9 mouse cellular contexts compared by ENCODE assay signal in the genomic region with DNA sequence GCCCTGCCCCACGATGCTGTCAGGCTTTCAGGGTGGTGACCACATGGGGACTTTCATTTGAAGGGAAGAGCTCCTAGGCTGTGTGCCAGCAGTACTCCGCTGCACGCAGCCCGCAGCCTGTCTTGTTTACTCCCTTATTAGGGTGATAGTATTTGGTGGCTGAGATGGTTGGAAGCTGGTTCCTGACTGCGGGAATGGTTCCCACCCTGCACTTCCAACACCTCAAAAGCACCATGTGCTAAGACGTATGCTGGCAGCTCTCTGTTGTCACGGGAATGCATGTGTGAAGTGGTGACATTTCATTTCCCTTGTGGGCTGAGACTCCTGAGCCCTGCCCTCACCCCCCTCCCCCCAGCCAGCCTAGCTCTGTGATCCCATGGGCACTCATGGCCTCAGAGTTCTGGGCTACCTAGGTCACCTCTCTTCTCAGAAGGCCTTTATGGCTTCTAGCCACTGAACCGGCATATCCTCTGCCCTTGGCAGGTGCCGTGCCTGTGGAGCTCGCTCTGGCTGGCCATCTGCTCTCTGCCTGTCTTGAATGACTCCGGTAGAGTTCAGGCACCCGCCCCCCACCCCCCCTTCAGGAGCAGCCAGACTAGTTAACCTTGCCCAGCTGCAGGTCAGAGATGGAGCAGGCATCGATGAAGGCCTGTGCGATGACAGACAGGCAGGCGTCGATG. TPM values are rescaled to one million over a fixed set of nuclear protein-coding genes. Genes with fewer than 3 reads are reported as not detected.
DNase-seq lines count a peak whose midpoint lies in the region; ATAC-seq lines count a peak whose summit lies in the region.
"Had no signal": no experiment of that assay in that cellular context is flagged by ENCODE, and none has a peak within 500 bp of the region (broad histone marks: within the 10 kb centered on the region; RNA-seq: fewer than 3 reads in every experiment).

No protein-coding gene starts in this region.

- H3K27ac ChIP-seq in embryonic facial prominence, embryonic 15.5 days (replicated peaks) = peak overlapping the region; percentile 80
- no peak overlapping the region for H3K27ac ChIP-seq in limb, embryonic 11.5 days (replicated peaks; ENCODE audit: low read depth, low read length)

- H3K9me3 ChIP-seq in embryonic facial prominence, embryonic 15.5 days (replicated peaks) = no peaks in the 10 kb centered on the region
- H3K9me3 ChIP-seq in limb, embryonic 11.5 days (ENCODE audit: control insufficient read depth, low read length) = no peaks in the 10 kb centered on the region

- H3K4me1 ChIP-seq in embryonic facial prominence, embryonic 15.5 days = peaks cover 83% of the 10 kb centered on the region
- peaks cover 23% of the 10 kb centered on the region for H3K4me1 ChIP-seq in limb, embryonic 11.5 days (ENCODE audit: control insufficient read depth, insufficient read depth, low read length)

- no peaks in the 10 kb centered on the region for H3K27me3 ChIP-seq in embryonic facial prominence, embryonic 15.5 days
- H3K27me3 ChIP-seq in limb, embryonic 11.5 days (ENCODE audit: control insufficient read depth, insufficient read depth, low read length) = no peaks in the 10 kb centered on the region

- 28% methylated on average over 15 of the region's 16 CpGs for WGBS in embryonic facial prominence, embryonic 15.5 days
- 31% methylated on average over 16 of the region's 16 CpGs for WGBS in limb, embryonic 11.5 days

- no peak overlapping the region for H3K4me2 ChIP-seq in embryonic facial prominence, embryonic 15.5 days (replicated peaks)
- H3K4me2 ChIP-seq in limb, embryonic 11.5 days (ENCODE audit: low read depth, severe bottlenecking) = no peak overlapping the region; the same call in 1 of the 2 replicates

- no peak overlapping the region for H3K4me3 ChIP-seq in embryonic facial prominence, embryonic 15.5 days (replicated peaks)
- H3K4me3 ChIP-seq in limb, embryonic 11.5 days (ENCODE audit: low read depth, low read length) = no peak overlapping the region

- peak; percentile 19 for DNase-seq in 416B (ENCODE audit: low read depth)
- peak; percentile 49 for DNase-seq in adrenal gland, postnatal 25 days
- peak; percentile 75 for DNase-seq in heart, postnatal 4 days
- DNase-seq in limb, embryonic 11.5 days (ENCODE audit: low spot score) = peak; percentile 43
- DNase-seq in skeletal muscle tissue, adult 2 months (ENCODE audit: low read depth, low spot score) = peak; percentile 90
- no peak for DNase-seq in left cerebral cortex, adult 18-20 months (ENCODE audit: low spot score in 2 of 2)
- DNase-seq in ovary, postnatal 36 days (ENCODE audit: low spot score) = no peak

- no peak overlapping the region for H3K9ac ChIP-seq in embryonic facial prominence, embryonic 15.5 days
- no peak overlapping the region for H3K9ac ChIP-seq in limb, embryonic 11.5 days (ENCODE audit: low read length)

- ATAC-seq in embryonic facial prominence, embryonic 15.5 days (ENCODE audit: insufficient number of reproducible peaks, low FRiP score, low TSS enrichment, low read depth) = no peak
- no peak for ATAC-seq in limb, embryonic 11.5 days (ENCODE audit: insufficient number of reproducible peaks, low FRiP score, low TSS enrichment, low read depth)

- H3K36me3 ChIP-seq in embryonic facial prominence, embryonic 15.5 days = 0 out of 2 replicates have a peak, but pooled peaks cover 12% of the 10 kb centered on the region
- H3K36me3 ChIP-seq in limb, embryonic 11.5 days (ENCODE audit: control insufficient read depth, insufficient read depth, low read length) = no peaks in the 10 kb centered on the region

RNA-seq across cellular contexts. Expression of a gene that starts 12.3 kb away (rescaled TPM):
- not detected in 2 replicates for total RNA-seq in adrenal gland, postnatal 25 days (2021)
- polyA plus RNA-seq in embryonic facial prominence, embryonic 15.5 days (2015; fragmentation: Nextera tagmentation; extraction: Ambion mirVana) = not detected in 2 replicates
- total RNA-seq in heart, postnatal 4 days (2021) = not detected
- not detected in 2 replicates for polyA plus RNA-seq in limb, embryonic 11.5 days (2014; fragmentation: Nextera tagmentation; extraction: Ambion mirVana)
- not detected for total RNA-seq in left cerebral cortex, adult 18-20 months (2021)
- total RNA-seq: layer of hippocampus, adult 8-10 months had no signal

RNA-seq across cellular contexts. Expression of a gene that starts 25.5 kb away (rescaled TPM):
- total RNA-seq in adrenal gland, postnatal 25 days (2021) = 0.94 and 1.9 TPM in 2 replicates
- polyA plus RNA-seq in embryonic facial prominence, embryonic 15.5 days (2015; fragmentation: Nextera tagmentation; extraction: Ambion mirVana) = 0.12 and 0.53 TPM in 2 replicates
- under 1 TPM; 0.24 to 0.34 TPM for total RNA-seq in heart, postnatal 4 days (2021)
- polyA plus RNA-seq in limb, embryonic 11.5 days (2014; fragmentation: Nextera tagmentation; extraction: Ambion mirVana) = 0.03 TPM in 1 of 2 replicates, not detected in the other
- total RNA-seq in left cerebral cortex, adult 18-20 months (2021) = under 1 TPM; 0.63 to 0.70 TPM

RNA-seq across cellular contexts. Expression of a gene that starts 37.7 kb away (rescaled TPM):
- 170 and 214 TPM in 2 replicates for total RNA-seq in adrenal gland, postnatal 25 days (2021)
- polyA plus RNA-seq in embryonic facial prominence, embryonic 15.5 days (2015; fragmentation: Nextera tagmentation; extraction: Ambion mirVana) = 29.4 and 33.5 TPM in 2 replicates
- total RNA-seq in heart, postnatal 4 days (2021) = 100 to 1,000 TPM; 191 to 208 TPM
- polyA plus RNA-seq in limb, embryonic 11.5 days (2014; fragmentation: Nextera tagmentation; extraction: Ambion mirVana) = 19.6 and 26.5 TPM in 2 replicates
- total RNA-seq in left cerebral cortex, adult 18-20 months (2021) = 100 to 1,000 TPM; 103 to 123 TPM

Comparison
In these comparisons a context has a peak if more than half of its experiments do, and no peak if none do; other contexts are left out.
1. DNase-seq: peak in 416B (single experiment), adrenal gland, postnatal 25 days (single experiment), heart, postnatal 4 days (single experiment), limb, embryonic 11.5 days (single experiment) and skeletal muscle tissue, adult 2 months (single experiment); none in left cerebral cortex, adult 18-20 months (0 of 2) and ovary, postnatal 36 days (single experiment).